Mouse (Mus musculus) layer of hippocampus, adult 18-20 months (tissue): ENCODE measurements at regions not wholly inside any gene's neighbourhood (a gene's known extent, or its start where the extent isn't known, plus 50 kb on each side); places are given as distances from the start of the nearest gene placed in this dataset.

Experiments used
- DNase-seq, 2 experiments: peaks; one replicate each; pipeline ENCODE4 v3.0.0; 2022; ENCODE audit warnings: low spot score in 2 of 2

DNA sequence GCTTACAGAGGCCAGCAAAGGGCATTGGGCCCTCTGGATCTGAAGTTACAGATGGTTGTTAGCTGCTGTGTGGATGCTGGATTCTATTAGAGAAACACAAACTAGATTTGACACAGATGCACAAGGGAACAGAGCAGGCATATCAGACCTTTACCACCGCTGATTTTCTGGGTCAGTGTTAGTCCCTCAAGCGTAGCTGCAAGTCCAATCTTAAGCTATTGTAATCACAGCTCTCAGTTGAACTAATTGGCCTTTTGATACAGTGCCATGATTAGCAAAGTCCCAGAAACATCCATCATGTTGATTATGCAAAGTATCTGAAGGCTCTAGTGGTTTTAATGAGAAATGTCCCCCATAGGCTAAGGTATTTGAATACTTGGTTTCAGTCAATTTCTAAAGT lies 54.2 kb upstream of the Plppr5 start:
- DNase-seq: no peak

- DNase-seq: no peak
Observed at GRCm38 (mm10) chr3:117508090-117508489, 66.5 kb upstream of the Plppr5 start.

GRCm38 (mm10) chr3:117506151-117506723 lies 68.4 kb upstream of the Plppr5 start:
- DNase-seq: no peak

GRCm38 (mm10) chr3:117501107-117501506 lies 73.5 kb upstream of the Plppr5 start:
- no peak for DNase-seq

DNA sequence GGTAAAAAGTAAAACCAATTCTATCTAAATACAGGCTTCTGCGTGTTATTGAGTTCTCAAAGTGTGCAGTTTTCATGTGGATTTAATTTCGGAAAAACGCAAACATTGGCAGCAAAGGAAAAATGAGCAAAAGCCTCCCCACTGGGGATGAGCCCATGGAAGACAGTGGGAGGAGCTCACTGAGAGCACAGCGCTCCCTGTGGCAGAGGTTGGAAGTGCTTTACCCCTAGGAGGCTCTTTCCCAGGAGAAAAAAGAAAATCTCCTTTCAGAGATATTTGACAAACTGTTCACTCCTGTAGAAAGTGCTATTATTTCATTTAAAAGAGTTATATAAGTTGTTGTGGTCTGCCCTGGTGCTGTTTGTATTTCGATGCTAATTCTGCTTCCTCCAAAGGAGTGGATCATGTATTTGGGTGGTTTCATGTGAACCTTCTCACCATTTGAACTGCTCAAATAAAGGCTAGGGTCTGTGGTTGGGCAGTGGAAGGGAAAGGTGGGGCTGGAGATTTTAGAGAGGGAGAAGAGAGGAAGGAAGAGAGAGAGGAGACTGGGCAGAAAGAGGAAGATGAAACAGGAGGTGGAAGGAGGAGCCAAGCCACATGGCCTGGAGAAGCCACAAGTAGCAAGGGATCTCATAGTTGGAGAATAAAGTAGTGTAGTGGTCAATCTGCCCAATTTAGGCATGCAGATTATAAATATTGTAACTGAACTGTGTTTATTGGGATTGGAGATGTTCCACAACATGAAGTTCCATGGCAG lies 76.3 kb upstream of the Plppr5 start:
- DNase-seq: no peak

- DNase-seq: peak in 1 of 2 experiments; percentile 67
Observed at GRCm38 (mm10) chr3:117494118-117494517, 80.5 kb upstream of the Plppr5 start.

GRCm38 (mm10) chr3:117487281-117488027 lies 87.2 kb upstream of the Plppr5 start:
- DNase-seq: no peak

- DNase-seq: no peak
Observed at GRCm38 (mm10) chr3:117486351-117486750, 88.3 kb upstream of the Plppr5 start.

GRCm38 (mm10) chr3:117480131-117480530 lies 94.5 kb upstream of the Plppr5 start:
- DNase-seq: peak in 1 of 2 experiments; percentile 11

DNA sequence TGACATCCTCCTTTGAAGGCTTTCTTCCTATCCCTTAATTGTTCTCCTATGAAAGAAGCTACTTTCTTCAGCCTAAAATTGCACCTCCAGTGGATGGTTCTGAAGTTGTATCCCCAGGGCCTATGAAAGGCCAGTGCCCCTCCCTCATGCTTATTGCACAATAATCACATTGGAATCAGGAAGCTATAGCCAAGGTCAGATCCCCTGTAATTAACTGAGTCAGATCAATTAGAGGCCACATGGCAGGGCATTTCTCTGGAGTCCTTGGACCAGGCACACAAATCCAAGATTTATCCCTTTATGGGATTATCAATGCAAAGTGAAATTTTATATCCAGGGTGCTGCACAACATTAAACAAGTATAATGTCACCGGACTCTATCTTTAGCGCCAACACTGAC lies 98.8 kb upstream of the Plppr4 start:
- DNase-seq: no peak

DNA sequence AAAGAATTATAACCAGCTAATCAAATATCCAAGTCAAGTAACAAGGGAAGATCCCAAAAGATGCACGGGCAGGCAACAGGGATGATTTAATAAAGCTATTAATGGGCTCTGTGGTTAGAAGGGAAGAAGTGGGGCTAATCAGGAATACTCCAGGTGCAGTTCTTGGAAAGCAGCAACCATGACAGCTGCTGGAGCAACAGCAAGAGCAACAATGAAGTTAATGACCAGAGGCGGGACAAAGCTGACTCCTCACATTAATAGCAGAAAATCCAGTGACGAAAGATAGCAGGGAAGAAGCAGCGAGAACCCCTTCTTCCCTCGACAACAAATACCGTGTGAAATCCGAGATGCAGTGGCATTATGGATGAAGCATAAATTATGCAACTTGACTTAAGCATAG lies 89.9 kb upstream of the Plppr4 start:
- no peak for DNase-seq

GRCm38 (mm10) chr3:117441887-117442286 lies 81.2 kb upstream of the Plppr4 start:
- peak in 1 of 2 experiments; percentile 28 for DNase-seq

DNA sequence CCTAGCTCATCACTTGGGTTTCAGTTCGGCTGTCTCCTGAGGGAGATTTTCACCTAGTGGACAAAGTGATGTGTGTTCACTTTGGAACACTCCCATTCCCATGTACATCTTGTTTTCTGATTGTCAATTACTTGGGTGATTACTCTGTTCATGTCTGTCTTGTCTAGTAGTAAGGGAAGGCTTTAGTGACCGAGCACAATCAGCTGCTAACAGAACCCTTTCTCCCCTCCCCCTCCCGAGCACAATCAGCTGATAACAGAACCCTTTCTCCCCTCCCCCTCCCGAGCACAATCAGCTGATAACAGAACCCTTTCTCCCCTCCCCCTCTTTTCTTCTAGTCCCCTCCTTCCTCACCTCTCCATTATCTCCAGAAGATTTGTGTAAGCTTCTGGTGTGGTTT lies 79.6 kb upstream of the Plppr4 start:
- no peak for DNase-seq

DNA sequence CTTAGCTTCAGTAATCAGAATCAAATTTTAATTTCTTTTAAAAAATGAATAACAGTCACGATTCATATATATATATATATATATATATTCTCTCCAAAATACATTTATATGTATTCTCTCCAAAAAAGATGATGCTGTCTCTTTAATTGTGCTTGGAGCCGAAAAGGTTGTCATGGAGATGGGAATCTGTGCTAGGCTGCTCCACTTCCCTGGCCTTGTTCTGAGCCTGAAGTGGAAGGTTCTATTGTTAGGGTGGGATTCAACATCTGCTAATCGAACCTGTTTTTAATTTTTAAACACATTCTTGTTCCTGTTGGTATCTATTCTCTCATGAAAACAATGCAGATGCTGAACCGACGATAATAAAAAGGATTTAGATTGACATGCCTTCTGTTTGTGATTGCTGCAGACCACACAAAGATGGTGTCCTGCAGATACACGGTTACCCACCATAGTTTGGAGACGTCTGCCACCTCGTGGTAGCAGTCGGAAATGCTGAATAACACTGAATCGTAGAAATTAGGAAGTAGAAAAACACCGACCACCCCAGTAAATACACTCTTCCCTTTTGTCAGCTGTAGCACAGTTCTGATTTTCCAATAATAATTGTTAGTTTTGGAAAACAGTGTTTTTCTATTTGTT lies 77.9 kb upstream of the Plppr4 start:
- DNase-seq: peak; percentile 70 to 92

DNA sequence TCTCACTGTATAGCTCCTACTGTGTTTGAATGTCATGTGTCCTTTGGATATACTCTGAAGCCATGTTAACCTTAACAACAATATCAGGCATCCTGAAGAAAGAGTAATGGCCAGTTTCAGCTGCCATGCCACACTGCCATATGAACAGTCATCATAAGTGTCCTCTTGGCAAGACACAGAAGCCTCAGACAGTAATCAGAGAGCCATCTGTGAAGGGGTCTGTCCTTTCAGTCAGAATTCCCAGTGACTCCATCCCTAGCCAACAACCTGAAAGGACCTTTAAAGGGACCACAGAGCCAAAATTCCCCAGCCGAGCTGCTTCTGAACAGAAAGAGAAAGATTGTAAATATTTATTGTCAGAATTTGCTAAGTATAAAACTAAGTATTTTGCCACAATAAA lies 63.9 kb upstream of the Plppr4 start:
- DNase-seq: no peak

- DNase-seq: no peak
Observed at GRCm38 (mm10) chr3:117412896-117413747, 52.4 kb upstream of the Plppr4 start.
